Mouse (Mus musculus): ENCODE data around the gene Olfr1137. TPM values are rescaled to one million over a fixed set of nuclear protein-coding genes. Genes with fewer than 3 reads are reported as not detected.

Gene Olfr1137
- not detected in 3 replicates for total RNA-seq (2017)

DNA sequence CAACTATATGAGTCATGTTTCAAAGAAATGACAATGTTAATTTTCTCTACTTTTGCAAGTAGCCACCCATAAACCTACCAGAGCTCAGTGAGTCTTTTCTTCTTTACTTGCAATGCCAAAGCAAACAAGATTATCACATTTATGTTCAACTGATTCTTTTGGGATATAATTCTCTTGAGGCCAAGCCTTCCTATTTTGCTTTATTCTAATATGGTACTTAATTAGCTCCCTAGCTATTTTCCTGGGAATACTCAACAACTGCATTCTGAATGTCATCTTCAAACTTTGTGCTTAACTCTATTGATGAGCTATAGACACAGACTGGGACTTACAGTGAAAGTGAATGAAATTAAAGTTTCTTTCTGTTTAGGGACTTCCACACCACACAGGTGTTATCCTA, at the start of gene Olfr1137:
Gene Olfr1137, minus strand, starts transcription at position 101 of the 400 bp plus-strand sequence.
- no peak for ATAC-seq (replicated peaks; ENCODE audit: insufficient number of reproducible peaks, low FRiP score, low TSS enrichment, poor library complexity, severe bottlenecking)

DNA sequence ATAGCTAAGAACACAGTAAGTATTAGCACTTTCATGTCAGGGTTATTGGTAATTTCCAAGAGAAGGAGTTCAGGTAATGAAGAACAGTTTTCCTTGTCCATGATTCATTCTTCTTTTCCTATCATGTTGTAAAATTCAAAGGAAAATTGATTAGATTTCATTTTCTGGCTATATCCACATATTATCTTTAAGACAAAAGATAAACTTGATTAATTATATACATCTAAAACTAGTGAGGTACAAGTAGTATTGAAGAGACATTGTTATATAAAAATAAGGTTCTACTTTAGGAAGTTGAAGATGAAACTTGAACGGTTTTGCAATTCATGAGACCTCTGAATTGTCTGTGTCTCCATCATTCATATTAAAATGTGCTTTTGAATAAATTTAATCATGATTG, 40.9 kb upstream of the Olfr1137 start, which contains the start of gene Olfr1141:
Gene Olfr1141, minus strand, starts transcription at position 101 of the 400 bp plus-strand sequence.
- ATAC-seq (replicated peaks; ENCODE audit: insufficient number of reproducible peaks, low FRiP score, low TSS enrichment, poor library complexity, severe bottlenecking) = no peak

DNA sequence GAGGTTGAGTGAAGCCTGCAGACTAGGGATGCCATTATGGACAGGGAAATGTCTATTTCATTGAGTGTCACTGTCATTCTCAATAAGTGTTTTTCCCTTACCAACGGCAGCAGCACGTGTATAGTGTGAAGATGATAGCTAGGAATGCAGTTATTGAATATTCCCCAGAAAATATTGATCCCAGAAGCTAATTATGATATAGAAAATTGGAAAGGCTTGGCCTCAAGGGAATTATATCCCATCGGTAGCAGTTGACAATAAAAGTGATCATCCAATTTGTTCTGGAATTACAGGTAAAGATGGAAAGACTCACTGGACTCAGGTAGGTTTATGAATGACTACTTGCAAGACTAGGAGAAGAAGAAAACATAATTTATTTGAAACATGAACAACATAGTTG, 30.5 kb upstream of the Olfr1137 start, which contains the start of gene Olfr1140:
Gene Olfr1140, plus strand, starts transcription at position 301 of the 400 bp plus-strand sequence.
- no peak for ATAC-seq (replicated peaks; ENCODE audit: insufficient number of reproducible peaks, low FRiP score, low TSS enrichment, poor library complexity, severe bottlenecking)

DNA sequence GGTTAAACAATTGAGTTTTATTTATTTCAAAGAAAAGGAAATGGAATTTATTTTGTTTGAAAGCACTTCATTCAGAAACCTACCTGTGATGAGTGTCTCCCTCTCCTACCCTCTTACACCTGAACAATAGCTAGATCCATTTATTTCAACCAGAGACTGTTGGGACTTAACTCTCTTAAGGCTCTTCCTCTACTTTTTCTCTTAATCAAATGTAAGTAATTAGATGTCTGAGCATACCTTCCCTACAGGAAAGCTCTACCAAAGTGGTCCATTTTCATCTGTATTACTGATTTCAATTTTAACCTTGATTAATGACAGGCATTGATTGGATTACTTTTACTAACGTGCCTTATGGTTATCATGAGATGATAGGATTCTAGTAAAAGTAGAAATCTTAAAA, 26.9 kb upstream of the Olfr1137 start, which contains the start of gene Olfr1138:
Gene Olfr1138, minus strand, starts transcription at position 101 of the 400 bp plus-strand sequence.
- no peak for ATAC-seq (replicated peaks; ENCODE audit: insufficient number of reproducible peaks, low FRiP score, low TSS enrichment, poor library complexity, severe bottlenecking)

DNA sequence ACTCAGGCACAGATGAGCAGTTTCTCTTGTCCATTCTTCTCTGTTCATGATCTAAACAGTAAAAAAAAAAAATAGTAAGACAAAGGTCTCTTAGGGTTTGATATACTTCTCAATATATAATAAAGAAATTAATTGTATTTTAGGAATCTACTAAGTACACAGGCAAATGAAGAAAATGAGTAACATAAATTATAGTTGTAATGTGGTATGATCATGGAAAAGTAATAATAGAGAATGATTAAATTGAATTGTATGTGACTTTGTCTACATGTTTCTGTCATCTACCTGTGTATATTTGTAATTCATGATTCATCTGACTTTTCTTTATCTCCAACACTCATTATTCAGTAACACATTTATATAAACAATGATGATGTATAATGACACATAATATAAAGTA, 19.1 kb downstream of the Olfr1137 start, which contains the start of gene Olfr1136:
Gene Olfr1136, minus strand, starts transcription at position 101 of the 400 bp plus-strand sequence.
- ATAC-seq (replicated peaks; ENCODE audit: insufficient number of reproducible peaks, low FRiP score, low TSS enrichment, poor library complexity, severe bottlenecking) = no peak

DNA sequence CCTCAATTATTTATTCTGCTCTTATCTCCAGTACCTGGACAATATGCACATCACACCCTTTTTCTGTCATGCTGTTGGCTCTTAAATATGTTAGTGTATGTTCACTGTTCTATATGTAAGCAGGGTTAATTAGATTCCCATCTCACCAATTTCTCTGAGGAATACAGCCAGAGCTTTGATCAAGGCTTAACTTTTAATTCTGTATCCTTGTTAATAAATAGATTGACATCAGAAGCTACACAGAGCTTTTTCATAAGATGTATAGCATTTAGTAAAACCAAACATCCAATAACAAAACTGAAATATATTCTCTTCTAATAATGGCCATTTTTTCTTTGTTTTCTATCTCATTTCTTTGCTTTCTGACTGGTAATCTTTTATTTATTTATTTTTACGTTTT, 39.4 kb downstream of the Olfr1137 start, which contains the start of gene Olfr1135:
Gene Olfr1135, minus strand, starts transcription at position 101 of the 400 bp plus-strand sequence.
- ATAC-seq (replicated peaks; ENCODE audit: insufficient number of reproducible peaks, low FRiP score, low TSS enrichment, poor library complexity, severe bottlenecking) = no peak

Other genes starting within 250 kb of the Olfr1137 start
- not detected in 3 replicates for gene Pramel7, start 216.1 kb downstream of the Olfr1137 start, total RNA-seq (2017)
- gene Pramel6, start 206.6 kb downstream of the Olfr1137 start, total RNA-seq (2017) = not detected in 3 replicates
- not detected in 3 replicates for gene Olfr153, start 181.4 kb downstream of the Olfr1137 start, total RNA-seq (2017)
- gene Olfr1128, start 167.6 kb downstream of the Olfr1137 start, total RNA-seq (2017) = not detected in 3 replicates
- gene Olfr1129, start 139.3 kb downstream of the Olfr1137 start, total RNA-seq (2017) = not detected in 3 replicates
- gene Olfr1130, start 107.0 kb downstream of the Olfr1137 start, total RNA-seq (2017) = not detected in 3 replicates
- not detected in 3 replicates for gene Olfr1131, start 86.1 kb downstream of the Olfr1137 start, total RNA-seq (2017)
- gene Olfr1132, start 75.6 kb downstream of the Olfr1137 start, total RNA-seq (2017) = not detected in 3 replicates
- gene Olfr1133, start 65.8 kb downstream of the Olfr1137 start, total RNA-seq (2017) = not detected in 3 replicates
- not detected in 3 replicates for gene Olfr1134, start 54.7 kb downstream of the Olfr1137 start, total RNA-seq (2017)
- gene Olfr1135, start 39.5 kb downstream of the Olfr1137 start, total RNA-seq (2017) = not detected in 3 replicates
- not detected in 3 replicates for gene Olfr1136, start 19.2 kb downstream of the Olfr1137 start, total RNA-seq (2017)
- gene Olfr1138, start 26.8 kb upstream of the Olfr1137 start, total RNA-seq (2017) = not detected in 3 replicates
- gene Olfr1140, start 30.6 kb upstream of the Olfr1137 start, total RNA-seq (2017) = not detected in 3 replicates
- not detected in 3 replicates for gene Olfr1141, start 40.8 kb upstream of the Olfr1137 start, total RNA-seq (2017)
- gene Olfr152, start 66.3 kb upstream of the Olfr1137 start, total RNA-seq (2017) = 1.2 TPM in 1 of 3 replicates, not detected in the others
- gene Olfr1143, start 87.4 kb upstream of the Olfr1137 start, total RNA-seq (2017) = not detected in 3 replicates
- gene Olfr1145, start 96.6 kb upstream of the Olfr1137 start, total RNA-seq (2017) = not detected in 3 replicates
- not detected in 3 replicates for gene Olfr1148, start 117.4 kb upstream of the Olfr1137 start, total RNA-seq (2017)
- gene Olfr1150-ps1, start 130.8 kb upstream of the Olfr1137 start, total RNA-seq (2017) = not detected in 3 replicates
- not detected in 3 replicates for gene Olfr1151, start 142.7 kb upstream of the Olfr1137 start, total RNA-seq (2017)
- gene Olfr1152, start 153.3 kb upstream of the Olfr1137 start, total RNA-seq (2017) = not detected in 3 replicates
- gene Olfr1153, start 181.8 kb upstream of the Olfr1137 start, total RNA-seq (2017) = not detected in 3 replicates
- gene Olfr1154, start 192.0 kb upstream of the Olfr1137 start, total RNA-seq (2017) = not detected in 3 replicates
- not detected in 3 replicates for gene Olfr1155, start 232.0 kb upstream of the Olfr1137 start, total RNA-seq (2017)
- not detected in 3 replicates for gene Olfr1156, start 239.9 kb upstream of the Olfr1137 start, total RNA-seq (2017)

Measured in monocyte, adult 5-6 weeks (primary cell).